Mouse (Mus musculus) midbrain, embryonic 16.5 days (tissue): ENCODE measurements around the gene Sgk2. TPM values are rescaled to one million over a fixed set of nuclear protein-coding genes. Genes with fewer than 3 reads are reported as not detected.

ENCODE experiments used
- ATAC-seq: fragments of 200-750 bp; cut with Nextera tagmentation; 2 replicates; pipeline ENCODE4 v1.8.0; 2017; ENCODE audit warnings: moderate TSS enrichment
- H3K27ac ChIP-seq: fragments of 300-500 bp; sonication (generic); 2 replicates; pipeline ENCODE4 v1.5.1; 2014; ENCODE audit warnings: mild to moderate bottlenecking, low read length, mixed read lengths
- H3K27me3 ChIP-seq: fragments of 300-500 bp; sonication (generic); 2 replicates; pipeline ENCODE4 v1.6.1; 2014; ENCODE audit warnings: low read depth, low read length, mixed read lengths; ENCODE audit not compliant: control insufficient read depth, insufficient read depth
- H3K36me3 ChIP-seq: fragments of 300-500 bp; sonication (generic); 2 replicates; pipeline ENCODE4 v1.6.1; 2014; ENCODE audit warnings: mild to moderate bottlenecking, low read length, moderate library complexity, mixed read lengths; ENCODE audit not compliant: control insufficient read depth, insufficient read depth
- H3K4me1 ChIP-seq: fragments of 300-500 bp; sonication (generic); 2 replicates; pipeline ENCODE4 v1.6.1; 2014; ENCODE audit warnings: mild to moderate bottlenecking, low read length, mixed read lengths; ENCODE audit not compliant: control insufficient read depth, insufficient read depth
- H3K4me2 ChIP-seq: fragments of 300-500 bp; sonication (generic); 2 replicates; pipeline ENCODE4 v1.6.1; 2014; ENCODE audit warnings: mild to moderate bottlenecking, low read length, mixed read lengths
- H3K4me3 ChIP-seq: fragments of 300-500 bp; sonication (generic); 2 replicates; pipeline ENCODE4 v1.5.1; 2014; ENCODE audit warnings: low read depth, mild to moderate bottlenecking, low read length, moderate library complexity, mixed read lengths
- H3K9ac ChIP-seq: fragments of 300-500 bp; sonication (generic); 2 replicates; pipeline ENCODE4 v1.6.1; 2014; ENCODE audit warnings: low read depth, low read length, mixed read lengths
- H3K9me3 ChIP-seq: fragments of 300-500 bp; sonication (generic); replicated peaks from 2 replicates; pipeline ENCODE4 v1.6.1; 2014; ENCODE audit warnings: mild to moderate bottlenecking, low read length, mixed read lengths; ENCODE audit not compliant: control insufficient read depth, poor library complexity, severe bottlenecking
- WGBS: fragments of 180-500 bp; shearing (Covaris S2); extraction: QIAGEN DNeasy Blood & Tissue Kit; methylation state at CpG from one replicate; pipeline ENCODE4 v1.1.7; 2014; 5-methylcytosine and 5-hydroxymethylcytosine counted together
- polyA plus RNA-seq: library from polyadenylated mRNA; unstranded; fragments of >200 nt; fragmentation: Nextera tagmentation; extraction: Ambion mirVana; gene quantifications from 2 replicates; pipeline ENCODE4 v1.2.1, GENCODE M21; 2015

The Sgk2 gene
- polyA plus RNA-seq, 1 experiment from 2014 or later: not detected

DNA sequence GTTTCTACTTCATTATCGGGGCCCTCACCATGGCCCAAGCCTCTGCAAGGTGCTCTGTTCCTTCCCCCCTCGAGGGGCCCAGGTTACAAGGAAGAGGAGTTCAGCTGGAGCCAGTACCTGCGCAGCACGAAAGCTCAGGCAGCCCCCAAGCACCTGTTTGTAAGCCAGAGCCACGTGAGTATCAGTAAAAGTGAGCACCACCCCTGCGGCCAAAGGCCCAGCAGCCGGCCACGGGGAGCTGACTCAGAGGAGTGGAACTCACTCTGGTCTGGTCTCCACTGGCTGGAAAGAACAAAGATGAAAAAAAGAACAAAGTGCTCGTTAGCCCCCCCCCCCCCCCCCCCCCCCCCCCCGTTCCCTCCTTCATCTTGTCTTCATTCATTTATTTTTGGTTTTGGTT, 25.8 kb upstream of the Sgk2 start:
- H3K4me1 ChIP-seq: no peaks in the 10 kb centered on the region
- no peaks in the 10 kb centered on the region; the same call in 1 of the 2 replicates for H3K36me3 ChIP-seq
- ATAC-seq: no peak
- no peak overlapping the region for H3K4me2 ChIP-seq
- no peak overlapping the region for H3K27ac ChIP-seq
- WGBS: 82% methylated on average over 8 of the region's 10 CpGs
- H3K9me3 ChIP-seq: no peaks in the 10 kb centered on the region
- H3K9ac ChIP-seq: no peak overlapping the region
- no peak overlapping the region for H3K4me3 ChIP-seq
- H3K27me3 ChIP-seq: no peaks in the 10 kb centered on the region

DNA sequence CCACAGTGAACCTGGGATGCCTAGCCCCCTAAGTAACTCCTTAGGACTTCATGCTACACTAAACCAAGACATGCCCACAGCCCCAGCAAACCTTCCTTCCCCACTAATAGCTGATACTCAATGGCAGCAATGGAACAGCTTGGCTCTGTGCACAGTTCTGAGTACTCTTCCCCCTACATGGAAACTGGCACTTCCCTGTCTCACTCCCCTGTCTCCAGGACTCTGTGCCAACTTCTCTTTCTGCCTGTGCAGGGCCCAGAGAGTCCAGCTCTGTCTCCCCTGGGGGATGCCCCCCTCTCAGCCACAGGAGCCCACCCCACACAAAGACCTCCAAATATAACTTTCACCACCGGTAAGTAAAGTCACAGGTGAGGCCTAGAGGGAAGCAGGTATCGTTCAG, 20.4 kb upstream of the Sgk2 start:
- H3K4me1 ChIP-seq: no peaks in the 10 kb centered on the region
- ATAC-seq: no peak
- H3K4me2 ChIP-seq: no peak overlapping the region
- WGBS: 89% methylated on average over 2 of the region's 2 CpGs
- H3K9ac ChIP-seq: no peak overlapping the region
- H3K9me3 ChIP-seq: no peaks in the 10 kb centered on the region
- H3K4me3 ChIP-seq: no peak overlapping the region
- no peaks in the 10 kb centered on the region for H3K27me3 ChIP-seq
- H3K27ac ChIP-seq: no peak overlapping the region
- H3K36me3 ChIP-seq: no peaks in the 10 kb centered on the region; the same call in 1 of the 2 replicates

DNA sequence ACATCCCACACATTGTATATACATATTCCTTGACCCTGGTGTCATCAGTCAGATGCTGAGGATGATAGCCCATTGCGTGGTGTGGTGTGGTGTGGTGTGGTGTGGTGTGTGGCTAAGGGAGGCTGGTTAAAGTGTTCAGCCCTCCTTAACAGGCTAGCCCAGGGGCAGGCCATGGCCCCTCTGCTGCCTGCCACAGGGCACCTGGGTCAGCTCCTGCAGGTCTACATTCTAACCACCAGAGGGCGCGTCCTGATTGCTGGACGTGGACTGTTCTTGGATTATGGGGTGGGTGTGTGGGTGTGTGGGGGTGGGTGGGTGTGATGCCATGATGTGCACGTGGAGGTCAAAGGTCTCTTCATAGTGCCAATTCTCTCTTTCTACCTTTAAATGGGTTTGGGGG, 18.8 kb upstream of the Sgk2 start:
- 10% methylated on average over 5 of the region's 5 CpGs for WGBS
- no peak for ATAC-seq
- no peaks in the 10 kb centered on the region for H3K27me3 ChIP-seq
- no peaks in the 10 kb centered on the region for H3K4me1 ChIP-seq
- no peaks in the 10 kb centered on the region; the same call in 1 of the 2 replicates for H3K36me3 ChIP-seq
- H3K4me3 ChIP-seq: no peak overlapping the region
- no peak overlapping the region for H3K27ac ChIP-seq
- H3K9ac ChIP-seq: no peak overlapping the region
- H3K4me2 ChIP-seq: no peak overlapping the region
- no peaks in the 10 kb centered on the region for H3K9me3 ChIP-seq

- 87% methylated on average over 3 of the region's 3 CpGs for WGBS
- Histone ChIP-seq H3K4me1 (0 out of 2 replicates have a peak, but pooled peaks cover 2% of the 10 kb centered on the region), H3K9me3 (no peaks in the 10 kb centered on the region), H3K36me3 (no peaks in the 10 kb centered on the region; the same call in 1 of the 2 replicates), H3K4me2 (no peak overlapping the region), H3K4me3 (no peak overlapping the region), H3K9ac (no peak overlapping the region), H3K27me3 (no peaks in the 10 kb centered on the region), H3K27ac (no peak overlapping the region)
- ATAC-seq: no peak
These were observed 18.0 kb upstream of the Sgk2 start for GRCm38 (mm10) chr2:162969101-162969500.

GRCm38 (mm10) chr2:162970896-162971295, 16.2 kb upstream of the Sgk2 start:
- Histone ChIP-seq H3K27me3 (no peaks in the 10 kb centered on the region), H3K4me2 (no peak overlapping the region), H3K36me3 (no peaks in the 10 kb centered on the region), H3K9me3 (no peaks in the 10 kb centered on the region), H3K4me1 (0 out of 2 replicates have a peak, but pooled peaks cover 2% of the 10 kb centered on the region), H3K9ac (no peak overlapping the region), H3K27ac (no peak overlapping the region), H3K4me3 (no peak overlapping the region)
- ATAC-seq: no peak
- WGBS: 88% methylated on average over 6 of the region's 6 CpGs

DNA sequence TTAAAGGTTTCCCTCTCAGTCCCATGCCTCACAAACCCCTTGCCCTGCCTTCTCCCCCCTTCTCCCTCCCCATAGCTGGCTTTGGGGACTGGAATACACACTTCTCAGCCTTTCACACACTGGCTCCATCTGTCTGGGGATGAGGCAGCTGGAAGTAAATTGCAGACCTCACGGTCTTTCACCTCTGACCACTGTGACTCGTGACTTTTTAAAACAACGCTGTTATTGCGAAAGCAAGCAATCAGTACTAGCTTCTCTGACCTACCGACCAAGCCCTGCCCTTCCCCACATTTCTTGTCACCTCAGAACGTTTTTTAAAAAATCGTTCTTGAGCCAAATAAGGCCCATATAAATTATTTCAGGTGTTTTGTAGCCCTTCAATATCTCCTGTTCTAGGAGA, 14.4 kb upstream of the Sgk2 start:
- Histone ChIP-seq H3K4me1 (0 out of 2 replicates have a peak, but pooled peaks cover 2% of the 10 kb centered on the region), H3K4me3 (no peak overlapping the region), H3K36me3 (no peaks in the 10 kb centered on the region), H3K4me2 (no peak overlapping the region), H3K9ac (no peak overlapping the region), H3K27me3 (no peaks in the 10 kb centered on the region), H3K9me3 (no peaks in the 10 kb centered on the region), H3K27ac (no peak overlapping the region)
- WGBS: 76% methylated on average over 7 of the region's 7 CpGs
- no peak for ATAC-seq

DNA sequence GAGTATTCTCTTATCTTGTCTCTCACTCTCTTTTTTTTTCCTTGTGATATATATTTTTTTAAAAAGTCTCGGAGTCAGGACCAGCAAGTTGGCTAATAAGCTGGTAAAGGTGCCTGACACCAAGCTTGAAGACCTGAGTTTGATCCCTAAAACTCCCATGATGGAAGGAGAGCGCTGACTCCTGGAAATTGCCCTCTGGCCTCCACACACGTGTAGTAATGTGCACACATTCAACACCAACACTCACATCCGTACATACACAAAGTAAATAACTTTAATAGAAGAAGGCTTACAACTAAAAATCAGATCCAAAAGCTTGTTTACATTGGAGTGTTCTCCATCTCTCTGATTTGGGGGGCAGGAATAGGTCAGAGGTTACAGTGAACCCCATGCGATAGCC, 13.9 kb upstream of the Sgk2 start:
- WGBS: 71% methylated on average over 5 of the region's 5 CpGs
- Histone ChIP-seq H3K4me3 (no peak overlapping the region), H3K27ac (no peak overlapping the region), H3K27me3 (no peaks in the 10 kb centered on the region), H3K4me1 (0 out of 2 replicates have a peak, but pooled peaks cover 2% of the 10 kb centered on the region), H3K9me3 (no peaks in the 10 kb centered on the region), H3K36me3 (no peaks in the 10 kb centered on the region), H3K4me2 (no peak overlapping the region), H3K9ac (no peak overlapping the region)
- no peak for ATAC-seq

GRCm38 (mm10) chr2:162973637-162974036, 13.5 kb upstream of the Sgk2 start:
- Histone ChIP-seq H3K4me1 (0 out of 2 replicates have a peak, but pooled peaks cover 2% of the 10 kb centered on the region), H3K27me3 (no peaks in the 10 kb centered on the region), H3K9ac (no peak overlapping the region), H3K9me3 (no peaks in the 10 kb centered on the region), H3K27ac (no peak overlapping the region), H3K4me3 (no peak overlapping the region), H3K4me2 (no peak overlapping the region), H3K36me3 (no peaks in the 10 kb centered on the region)
- 26% methylated on average over 11 of the region's 11 CpGs for WGBS
- ATAC-seq: no peak

DNA sequence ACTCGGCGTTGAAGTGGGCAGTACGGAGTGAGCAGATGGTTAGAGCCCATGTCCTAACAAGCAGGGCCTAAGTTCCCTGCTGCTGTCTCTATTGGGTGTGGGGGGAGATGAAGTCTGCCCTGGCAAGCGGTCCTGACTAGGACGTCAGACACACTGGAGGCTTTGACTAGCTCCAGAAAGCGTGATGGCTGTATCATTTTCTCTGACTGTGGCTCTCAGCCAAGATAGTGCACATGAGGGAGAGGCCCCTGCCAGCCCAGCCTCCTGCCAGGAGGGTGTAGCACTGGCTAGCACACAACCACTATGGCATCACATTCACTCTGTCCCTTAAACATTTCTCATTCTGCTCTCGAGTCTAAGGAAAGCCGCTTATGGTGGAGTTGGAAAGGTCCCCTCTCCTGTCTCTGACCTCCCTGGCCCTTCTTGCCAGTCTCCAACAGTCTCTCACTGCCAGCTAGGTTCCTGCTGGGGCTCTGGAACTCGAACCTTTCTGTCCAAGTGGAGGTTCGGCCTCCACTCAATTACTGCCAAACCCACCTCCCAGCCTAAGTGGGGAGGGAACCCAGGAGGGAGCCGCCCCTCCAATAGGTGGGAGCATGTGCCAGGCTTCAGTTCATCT, 11.9 kb upstream of the Sgk2 start:
- Histone ChIP-seq H3K4me2 (no peak overlapping the region), H3K36me3 (no peaks in the 10 kb centered on the region), H3K9ac (no peak overlapping the region), H3K4me1 (0 out of 2 replicates have a peak, but pooled peaks cover 2% of the 10 kb centered on the region), H3K4me3 (no peak overlapping the region), H3K27ac (no peak overlapping the region), H3K27me3 (no peaks in the 10 kb centered on the region), H3K9me3 (no peaks in the 10 kb centered on the region)
- 71% methylated on average over 11 of the region's 11 CpGs for WGBS
- no peak; the same call in 1 of the 2 replicates for ATAC-seq
